Mouse (Mus musculus): ENCODE data around the gene Tgm3.
A peak's percentile ranks its signal among the peaks of the same experiment; 100 is the strongest.

Gene Tgm3

GRCm38 (mm10) chr2:130012026-130012425 is at the start of gene Tgm3:
Gene Tgm3, plus strand, starts transcription at chr2:130012349.
- DNase-seq (ENCODE audit: low spot score in 2 of 2) = no peak

DNA sequence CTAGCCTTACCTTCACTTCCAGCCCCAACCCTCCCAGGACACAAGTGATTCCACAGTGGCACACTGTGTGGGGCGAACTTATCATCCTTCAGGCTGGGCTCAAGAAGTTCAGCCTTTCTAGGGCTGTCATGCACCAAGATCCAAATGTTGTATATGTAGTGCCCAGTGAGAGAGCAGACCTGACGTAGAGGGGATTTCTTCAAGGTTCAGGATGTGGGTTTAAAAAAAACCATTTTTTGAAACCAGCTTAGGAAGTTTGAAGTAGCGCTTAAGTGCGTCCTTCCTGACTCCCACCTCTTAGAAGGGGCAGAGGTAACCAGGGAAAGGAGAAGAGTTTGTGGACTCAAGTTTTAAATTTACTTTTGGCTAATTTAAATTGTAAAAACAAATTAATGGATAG is 31.5 kb upstream of the Tgm3 start:
- no peak for DNase-seq (ENCODE audit: low spot score in 2 of 2)

GRCm38 (mm10) chr2:129987527-129988045 is 24.6 kb upstream of the Tgm3 start:
- DNase-seq (ENCODE audit: low spot score in 2 of 2) = no peak

- no peak for DNase-seq (ENCODE audit: low spot score in 2 of 2)
Observed at GRCm38 (mm10) chr2:129989646-129990045, 22.5 kb upstream of the Tgm3 start.

- no peak for DNase-seq (ENCODE audit: low spot score in 2 of 2)
Observed at GRCm38 (mm10) chr2:129994468-129994867, 17.7 kb upstream of the Tgm3 start.

DNA sequence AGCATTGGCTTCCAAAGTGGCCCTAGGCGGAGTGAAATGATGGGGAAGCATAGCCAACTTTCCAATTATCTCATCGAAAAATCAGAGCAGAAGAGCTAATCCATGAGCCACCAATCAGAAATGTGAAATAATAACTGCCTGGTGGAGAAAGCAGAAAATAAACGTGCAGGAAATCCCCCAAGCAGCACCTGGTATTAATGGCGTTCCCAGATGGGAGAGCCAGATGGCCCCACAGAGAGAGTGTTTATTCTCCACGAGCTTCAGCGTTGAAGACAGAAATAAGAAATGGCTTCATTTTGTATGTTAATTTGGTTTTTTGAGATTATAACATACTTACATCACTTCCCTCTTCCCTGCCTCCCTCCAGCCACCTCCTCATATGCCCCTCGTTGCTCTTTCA is 13.7 kb upstream of the Tgm3 start:
- no peak for DNase-seq (ENCODE audit: low spot score in 2 of 2)

- DNase-seq (ENCODE audit: low spot score in 2 of 2) = no peak
Observed at GRCm38 (mm10) chr2:129999296-129999695, 12.9 kb upstream of the Tgm3 start.

DNA sequence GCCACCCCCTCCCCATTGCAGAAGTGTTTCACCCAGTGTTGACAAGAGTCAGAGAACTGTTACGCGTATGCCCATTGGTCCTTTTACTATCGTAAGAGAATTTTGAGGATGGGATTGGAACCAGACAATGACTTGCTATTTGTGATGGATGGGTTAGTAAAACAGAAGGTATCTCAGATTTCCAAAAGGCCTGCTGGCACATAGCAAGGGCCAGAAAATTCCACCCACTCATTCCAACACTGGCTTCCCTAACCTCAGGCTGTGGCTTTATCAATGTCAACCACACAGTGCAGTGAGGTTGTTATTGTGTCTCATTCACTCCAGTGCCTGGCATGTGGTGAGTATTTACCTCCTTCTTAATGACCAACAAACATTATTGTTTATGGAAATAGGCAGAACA is 11.5 kb upstream of the Tgm3 start:
- no peak for DNase-seq (ENCODE audit: low spot score in 2 of 2)

DNA sequence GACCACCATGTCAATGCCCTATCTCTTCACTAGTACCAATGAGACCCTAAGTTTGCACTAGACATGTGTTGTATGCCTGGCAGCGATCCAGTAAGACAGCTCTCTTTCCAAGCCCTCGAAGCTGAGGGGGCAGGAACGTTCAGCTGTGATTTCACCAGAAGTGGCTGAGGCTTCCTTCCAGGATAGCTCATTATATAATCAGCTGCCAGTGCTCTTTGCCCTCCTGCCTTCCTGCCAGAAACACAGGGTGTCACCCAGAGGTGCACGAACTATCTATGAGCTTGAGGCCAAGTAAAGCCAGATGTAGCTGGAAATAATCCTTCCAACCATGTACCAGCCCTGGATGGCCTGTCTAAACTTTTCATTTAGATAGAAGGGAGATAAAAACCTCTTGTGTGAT is 8.1 kb upstream of the Tgm3 start:
- no peak for DNase-seq (ENCODE audit: low spot score in 2 of 2)

- no peak for DNase-seq (ENCODE audit: low spot score in 2 of 2)
Observed at GRCm38 (mm10) chr2:130009371-130009770, 2.8 kb upstream of the Tgm3 start.

GRCm38 (mm10) chr2:130013646-130014045 is 1.5 kb downstream of the Tgm3 start:
- DNase-seq (ENCODE audit: low spot score in 2 of 2) = no peak

DNA sequence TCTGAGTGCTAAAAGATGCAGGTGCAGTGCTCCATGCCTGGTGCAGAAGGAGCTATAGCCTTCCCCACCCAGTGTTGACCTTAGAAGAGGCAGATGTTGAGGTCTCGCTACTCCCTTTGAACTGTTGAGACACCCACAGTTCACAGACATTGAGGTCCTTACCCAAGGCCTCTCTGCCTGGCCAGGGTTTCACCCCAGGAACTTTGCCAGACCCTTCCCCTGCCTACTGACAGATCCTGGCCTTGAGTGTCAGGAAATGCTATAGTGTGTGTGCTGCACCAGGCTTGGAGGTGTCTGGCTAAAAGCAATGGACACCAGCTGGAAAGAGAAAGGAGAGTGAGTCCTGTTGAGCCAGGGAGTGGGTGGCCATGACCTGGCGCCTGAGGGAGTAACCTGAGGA is 3.0 kb downstream of the Tgm3 start:
- DNase-seq (ENCODE audit: low spot score in 2 of 2) = no peak

GRCm38 (mm10) chr2:130018084-130018483 is 5.9 kb downstream of the Tgm3 start:
- no peak for DNase-seq (ENCODE audit: low spot score in 2 of 2)

DNA sequence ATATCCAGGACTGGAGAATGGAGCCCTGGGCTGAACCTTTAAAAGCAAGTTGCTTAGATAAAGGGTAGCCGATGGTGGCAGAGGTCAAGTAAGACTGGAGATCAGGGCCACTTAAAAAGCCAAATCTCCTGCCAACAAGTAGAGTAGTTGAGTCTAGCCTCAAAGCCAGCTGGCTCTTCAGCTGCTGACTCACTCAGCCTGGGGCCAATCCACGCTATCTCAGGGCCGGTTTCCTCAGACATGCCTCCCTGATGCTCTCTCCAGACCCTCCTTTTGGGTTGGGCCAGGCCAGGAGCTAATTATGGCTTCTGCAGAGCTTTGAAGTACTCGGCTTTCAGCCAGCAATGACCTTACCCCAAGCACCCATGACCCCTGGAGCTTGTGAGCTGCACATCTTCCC is 15.7 kb downstream of the Tgm3 start:
- peak in 1 of 2 experiments; percentile 12 for DNase-seq (ENCODE audit: low spot score in 2 of 2)

DNA sequence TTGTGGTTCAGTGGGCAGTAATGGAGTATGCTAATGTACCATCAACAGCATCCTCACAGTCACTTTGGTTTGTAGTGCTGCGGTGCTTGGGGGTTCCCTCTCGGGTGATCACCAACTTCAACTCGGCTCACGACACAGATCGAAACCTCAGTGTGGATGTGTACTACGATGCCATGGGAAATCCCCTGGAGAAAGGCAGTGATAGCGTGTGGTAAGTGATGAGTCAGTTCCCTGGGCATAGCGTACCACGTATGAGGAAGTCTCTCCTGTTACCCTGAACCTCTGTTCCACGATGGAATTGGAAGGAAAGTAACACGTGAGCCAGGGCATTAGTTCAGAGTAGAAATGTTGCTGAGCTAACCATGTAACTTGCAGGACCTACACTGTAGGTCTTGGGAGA is 17.7 kb downstream of the Tgm3 start:
- DNase-seq (ENCODE audit: low spot score in 2 of 2) = no peak

- DNase-seq (ENCODE audit: low spot score in 2 of 2) = no peak
Observed at GRCm38 (mm10) chr2:130032661-130033060, 20.5 kb downstream of the Tgm3 start.

DNA sequence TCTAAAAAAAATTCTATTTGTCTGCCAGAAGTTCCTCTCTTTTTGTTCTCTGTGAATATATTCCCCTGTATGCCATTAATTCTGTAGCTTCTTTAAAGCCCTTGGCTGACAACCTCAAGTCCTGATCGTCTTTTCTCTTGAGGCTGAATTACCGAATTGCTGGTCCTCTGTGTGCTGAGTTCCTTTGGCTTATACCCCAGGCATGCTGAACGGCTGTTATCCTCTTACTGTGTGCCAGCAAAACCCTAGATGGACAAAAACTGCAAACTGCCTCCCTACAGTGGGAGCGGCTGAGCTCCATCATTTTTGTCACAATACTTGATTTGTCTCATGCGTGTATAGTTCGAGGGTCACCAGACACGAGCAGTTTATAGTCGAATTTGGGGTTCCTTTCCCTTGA is 24.7 kb downstream of the Tgm3 start:
- DNase-seq (ENCODE audit: low spot score in 2 of 2) = no peak

GRCm38 (mm10) chr2:130038971-130039370 is 26.8 kb downstream of the Tgm3 start:
- DNase-seq (ENCODE audit: low spot score in 2 of 2) = no peak

- DNase-seq (ENCODE audit: low spot score in 2 of 2) = no peak
Observed at GRCm38 (mm10) chr2:130040190-130040886, 28.2 kb downstream of the Tgm3 start.

DNA sequence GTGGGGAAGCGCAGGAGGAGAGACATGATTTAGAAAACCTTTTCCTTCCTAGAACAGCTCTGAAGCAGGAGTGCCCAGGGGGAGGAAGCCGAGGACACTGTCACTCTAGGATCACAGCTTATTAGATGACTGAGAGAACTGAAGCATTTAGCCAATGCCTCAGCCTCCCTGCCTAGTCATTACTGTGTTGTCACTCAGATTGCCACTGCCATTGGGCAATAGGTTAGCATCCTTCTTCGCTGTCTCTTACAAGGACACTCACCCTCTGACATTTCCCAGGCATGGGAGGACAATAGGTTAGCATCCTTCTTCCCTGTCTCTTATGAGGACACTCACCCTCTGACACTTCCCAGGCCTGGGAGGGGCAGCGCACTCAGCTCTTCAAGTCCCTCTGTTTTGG is 31.7 kb downstream of the Tgm3 start:
- DNase-seq (ENCODE audit: low spot score in 2 of 2) = no peak

- no peak for DNase-seq (ENCODE audit: low spot score in 2 of 2)
Observed at GRCm38 (mm10) chr2:130047923-130048440, 35.8 kb downstream of the Tgm3 start.

DNA sequence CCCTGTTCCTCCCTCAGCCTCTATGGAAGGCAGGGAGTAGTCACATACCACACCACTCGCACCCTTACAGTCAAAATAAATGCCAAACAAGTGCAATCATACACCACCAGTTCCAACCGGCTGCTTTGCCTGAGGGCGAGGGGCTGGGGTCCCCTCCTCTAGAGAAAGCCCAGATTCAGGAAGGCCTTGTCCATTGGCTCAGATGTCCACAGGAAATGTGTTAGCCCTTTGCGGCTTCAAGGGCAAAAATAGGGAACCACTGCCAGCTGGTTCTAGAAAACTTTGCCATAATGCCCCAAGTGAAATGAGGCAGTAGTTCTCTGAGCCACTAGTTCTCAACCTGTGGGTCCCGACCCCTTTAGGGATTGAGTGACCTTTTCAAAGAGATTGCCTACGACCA is 36.6 kb downstream of the Tgm3 start:
- DNase-seq (ENCODE audit: low spot score in 2 of 2) = no peak

- no peak for DNase-seq (ENCODE audit: low spot score in 2 of 2)
Observed at GRCm38 (mm10) chr2:130058149-130058548, 46.0 kb downstream of the Tgm3 start.

GRCm38 (mm10) chr2:130068228-130068627 is 56.1 kb downstream of the Tgm3 start:
- DNase-seq (ENCODE audit: low spot score in 2 of 2) = no peak
